Mouse (Mus musculus) skeletal muscle tissue, adult 2 months (tissue): ENCODE data around the gene Nacc1.
"Not testable (repeated sequence)": the region's sequence is repeated elsewhere in the genome, so short reads cannot be mapped to it uniquely, and the experiment has no call there.

Experiments
- DNase-seq: peaks from one replicate; pipeline ENCODE4 v3.0.0-alpha.2; 2012; ENCODE audit warnings: low read depth, low spot score

The Nacc1 gene

GRCm38 (mm10) chr8:84698929-84699401 is 11.3 kb upstream of the Nacc1 start:
- no peak for DNase-seq

DNA sequence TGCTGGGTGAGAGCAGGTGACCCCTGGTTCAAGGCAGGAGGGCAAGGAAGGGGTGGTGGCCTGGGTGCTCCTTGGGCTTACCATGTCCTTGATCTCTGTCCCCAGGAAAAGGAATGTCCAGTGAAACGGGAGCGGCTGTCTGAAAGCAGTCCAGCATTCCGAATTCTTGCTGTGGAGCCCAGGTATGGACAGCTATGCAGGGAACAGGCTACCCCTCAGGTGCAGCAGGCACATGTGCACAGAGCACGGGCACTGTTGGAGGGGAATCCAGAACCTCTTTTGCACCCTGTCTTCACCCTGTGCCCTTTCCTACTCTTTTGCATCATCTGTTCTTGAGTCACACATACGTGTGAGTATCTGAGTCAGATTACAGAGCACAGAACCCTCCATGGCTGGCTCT is 10.6 kb upstream of the Nacc1 start:
- no peak for DNase-seq

DNA sequence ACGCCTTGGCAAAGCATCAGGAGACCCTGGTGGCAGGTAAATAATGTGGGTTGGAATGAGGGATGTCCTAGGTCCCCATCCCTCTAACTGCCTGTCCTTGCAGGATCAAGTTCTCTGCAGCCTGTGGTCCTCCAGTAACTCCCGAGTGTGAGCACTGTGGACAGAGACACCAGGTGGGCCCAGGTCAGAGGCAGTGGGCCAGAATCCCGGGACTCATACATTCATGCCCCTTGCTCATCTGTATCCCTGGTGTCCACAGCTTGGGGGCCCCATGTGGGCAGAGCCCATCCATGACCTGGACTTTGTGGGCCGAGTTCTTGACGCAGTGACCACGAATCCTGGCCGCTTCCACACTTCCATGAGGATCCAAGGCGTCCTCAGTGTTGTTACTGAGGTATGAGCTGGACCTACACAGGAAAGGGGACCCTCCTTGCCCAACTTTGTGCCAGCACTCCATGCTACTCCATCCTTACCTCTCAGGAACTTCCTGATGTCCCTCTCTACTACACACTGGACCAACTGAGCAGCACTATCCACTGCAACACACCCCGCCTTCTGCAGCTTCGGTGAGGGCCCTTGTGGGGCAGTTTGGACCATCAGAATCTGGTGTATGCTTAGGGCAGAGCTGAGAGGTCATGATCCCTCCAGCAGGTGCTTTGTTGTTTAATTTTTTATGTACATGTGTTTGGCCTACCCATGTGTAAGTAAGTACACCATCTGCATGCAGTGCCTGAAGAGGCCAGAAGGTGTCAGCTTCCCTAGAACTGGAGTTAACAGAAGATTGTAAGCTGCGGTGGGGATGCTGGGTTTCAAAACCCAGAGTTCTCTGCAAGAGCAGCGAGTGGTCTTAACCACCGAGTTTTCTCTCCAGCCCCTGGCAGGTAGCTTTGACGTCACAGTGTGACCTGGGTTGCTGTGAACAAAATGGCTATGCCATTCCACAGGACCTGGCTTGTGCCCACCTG is 9.8 kb upstream of the Nacc1 start:
- DNase-seq = no peak

DNA sequence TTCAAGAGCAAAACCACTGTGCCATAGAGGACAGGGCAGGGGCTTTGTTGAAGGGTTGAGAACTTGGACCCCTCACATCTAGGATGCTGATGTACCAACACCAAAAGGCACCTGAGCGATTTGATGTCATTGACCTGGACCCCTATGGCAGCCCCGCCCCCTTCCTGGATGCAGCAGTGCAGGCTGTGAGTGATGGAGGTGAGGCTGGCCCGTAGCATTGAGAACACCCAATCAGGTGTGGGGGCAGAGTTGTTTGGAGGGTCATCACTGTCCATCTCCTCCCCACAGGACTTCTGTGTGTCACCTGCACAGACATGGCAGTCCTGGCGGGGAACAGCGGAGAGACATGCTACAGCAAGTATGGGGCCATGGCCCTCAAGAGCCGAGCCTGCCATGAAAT is 7.5 kb upstream of the Nacc1 start:
- no peak for DNase-seq

DNA sequence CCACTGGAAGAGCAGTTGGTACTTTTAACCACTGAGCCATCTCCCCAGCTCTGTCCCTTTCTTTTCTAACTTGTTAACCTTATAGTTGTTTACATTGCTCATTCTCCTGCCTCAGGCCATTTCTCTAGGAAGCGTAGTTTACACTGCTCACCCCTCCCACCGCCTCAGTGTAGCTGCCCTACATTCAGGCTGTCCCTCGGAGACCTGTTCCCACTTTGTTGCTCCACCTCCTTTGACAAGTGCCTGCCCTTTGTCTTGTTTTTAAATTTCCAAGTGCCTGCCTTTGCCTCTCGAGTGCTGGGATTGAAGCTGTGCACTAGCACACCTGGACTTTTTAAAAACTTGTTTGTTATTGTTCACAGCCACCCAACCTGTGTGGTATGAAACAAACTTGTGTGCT is 5.7 kb upstream of the Nacc1 start:
- DNase-seq = no peak

DNA sequence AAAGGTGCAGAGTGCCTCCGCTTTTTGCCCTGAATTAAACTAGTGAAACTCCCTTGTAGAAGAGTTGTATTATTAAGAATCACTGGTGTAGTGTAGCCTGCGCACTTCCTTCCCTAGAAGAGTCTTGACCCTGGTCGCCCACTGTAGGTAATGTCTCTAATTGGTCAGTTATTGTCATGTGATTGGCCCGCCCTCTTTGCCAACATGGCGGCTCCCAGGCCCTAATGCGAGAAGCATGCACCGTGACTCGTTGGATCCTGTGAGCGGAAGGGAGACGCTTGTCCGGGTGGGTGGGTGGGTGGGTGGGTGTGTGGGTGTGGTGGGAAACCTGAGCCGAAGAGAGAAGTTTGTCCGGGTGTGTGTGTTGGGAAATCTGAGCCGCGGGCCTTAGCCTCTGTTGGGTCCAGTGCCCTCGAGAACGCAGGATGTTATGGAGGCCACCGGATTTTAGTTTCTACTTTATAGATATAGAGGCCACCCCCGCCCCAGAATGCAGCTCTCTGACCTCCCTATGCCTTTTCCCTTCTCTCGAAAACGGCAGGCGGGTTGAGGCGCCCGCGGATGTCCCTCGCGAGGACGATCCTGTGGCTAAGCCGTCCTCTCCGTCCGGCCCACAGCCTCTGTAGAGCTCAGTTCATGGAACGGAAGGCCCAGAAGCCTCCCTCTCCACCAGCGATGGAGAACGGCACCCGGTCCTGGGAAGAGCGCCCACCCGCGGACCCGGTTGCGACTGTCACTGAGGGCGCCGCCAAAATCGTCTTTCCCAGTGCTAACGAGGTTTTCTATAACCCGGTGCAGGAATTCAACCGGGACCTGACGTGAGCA is 1.6 kb upstream of the Nacc1 start:
- DNase-seq = peak; percentile 87

DNA sequence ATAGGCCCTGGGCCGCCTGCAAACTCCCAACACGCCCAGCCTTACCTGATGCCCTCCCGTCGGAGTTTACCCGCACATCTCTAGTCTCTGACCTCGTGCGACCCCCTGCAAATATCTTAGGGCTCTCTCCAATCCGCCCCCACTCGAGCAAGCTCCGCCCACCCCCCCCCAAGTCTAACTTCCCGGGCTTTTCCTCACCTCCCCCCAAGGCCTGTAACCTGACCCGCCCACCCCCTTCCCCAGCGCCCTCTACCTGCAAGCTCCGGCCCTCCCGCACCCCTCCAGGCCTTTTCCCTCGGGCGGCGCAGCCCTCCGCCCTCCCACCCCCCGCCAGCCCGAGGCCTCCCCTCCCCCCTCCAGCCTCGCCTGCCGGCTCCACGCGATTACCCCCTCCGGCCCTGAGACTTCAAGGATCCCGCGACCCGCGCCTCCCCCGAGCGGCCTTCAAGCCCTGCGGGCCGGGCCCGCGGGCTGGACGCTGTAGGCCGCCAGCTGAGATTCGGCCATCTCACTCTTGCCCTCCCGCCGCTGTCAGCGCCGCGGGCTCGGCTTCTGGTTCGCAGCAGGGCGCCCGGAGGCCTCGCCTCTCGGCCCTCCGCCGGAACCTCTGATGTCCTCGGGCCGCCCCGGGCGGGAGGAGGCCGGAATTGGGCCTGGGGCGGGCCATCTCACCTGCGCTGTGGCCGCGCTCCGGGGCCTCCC is 508 bp downstream of the Nacc1 start:
- DNase-seq = no peak

DNA sequence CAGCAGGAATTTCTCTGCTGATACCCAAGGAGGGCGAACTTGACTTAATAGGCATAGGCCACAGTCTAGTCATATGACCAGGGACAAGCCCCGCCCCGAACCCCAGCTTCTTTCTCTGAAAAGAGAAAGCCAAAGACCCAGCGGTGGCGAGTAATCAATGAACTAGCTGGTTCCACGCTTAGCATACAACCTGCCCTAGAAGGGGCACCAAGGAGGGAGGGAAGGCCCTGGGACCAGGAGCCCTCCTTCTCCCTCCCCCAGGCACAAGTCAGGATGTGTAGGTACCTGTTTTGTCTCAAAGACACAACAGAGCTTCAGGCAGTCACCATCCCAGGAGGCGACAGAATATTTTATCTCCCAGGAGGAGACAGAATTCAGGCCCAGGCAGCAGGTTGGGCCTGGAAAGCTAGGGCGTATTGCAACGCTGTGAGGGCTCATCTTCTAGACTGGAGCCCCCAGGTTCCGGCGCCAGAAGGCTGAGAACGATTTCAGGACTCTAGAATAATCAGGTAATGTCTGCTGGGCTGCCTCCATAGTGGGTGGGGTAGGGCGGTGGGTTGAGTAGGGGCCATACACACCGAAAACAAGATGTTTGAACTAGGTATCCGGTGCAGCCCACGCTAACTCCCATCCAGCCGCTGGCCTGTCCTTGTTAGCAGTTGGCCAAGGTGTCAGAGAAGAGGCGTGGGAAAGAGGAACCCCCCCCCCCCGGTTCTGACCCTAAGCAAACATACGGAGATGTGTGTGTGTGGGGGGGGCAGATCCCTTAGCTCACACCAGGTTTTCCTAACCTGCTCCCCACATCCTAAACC is 1.3 kb downstream of the Nacc1 start, which contains the start of gene Trmt1:
Trmt1 (plus strand) TSS at position 117 of the 812 bp plus-strand sequence.
- no peak for DNase-seq

GRCm38 (mm10) chr8:84684537-84684936 is 3.1 kb downstream of the Nacc1 start:
- DNase-seq = no peak

DNA sequence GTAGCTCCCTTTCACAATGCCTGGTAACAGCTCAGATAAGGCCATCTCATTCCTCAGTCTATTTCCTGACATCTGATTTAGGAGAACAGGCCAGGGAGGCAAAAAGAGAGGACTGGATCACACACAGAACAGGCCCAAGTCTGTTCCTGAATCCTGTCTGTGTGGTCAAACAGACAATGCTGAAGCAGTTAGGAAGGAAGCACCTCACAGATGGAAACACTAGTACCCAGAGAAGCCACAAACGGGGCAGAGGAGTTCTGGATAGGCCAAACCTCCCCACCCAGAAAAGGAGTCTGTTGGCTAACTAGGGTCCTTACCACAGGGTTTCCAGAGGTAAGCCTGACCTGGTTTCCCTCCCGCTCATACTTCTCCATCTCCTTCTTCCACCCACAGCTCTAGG is 5.4 kb downstream of the Nacc1 start:
- no peak for DNase-seq

DNA sequence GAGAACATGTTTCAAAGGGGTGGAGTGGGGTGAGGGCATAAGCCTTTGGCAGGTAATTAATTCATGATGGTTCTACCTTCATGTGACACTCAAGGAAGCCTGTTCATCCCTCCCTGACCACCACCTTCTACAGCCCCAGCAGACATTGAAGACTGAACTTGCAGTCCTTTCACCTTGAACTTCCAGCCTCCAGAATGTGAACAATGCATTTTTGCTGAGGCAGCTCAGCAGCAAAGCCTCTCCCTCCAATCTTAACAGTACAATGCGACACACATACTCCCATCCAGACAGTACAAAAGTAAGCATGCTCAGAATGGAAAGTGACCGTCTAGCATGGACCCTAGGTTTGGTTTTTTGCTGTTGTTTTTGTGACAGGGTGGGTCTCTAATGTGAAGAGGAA is 6.2 kb downstream of the Nacc1 start:
- no peak for DNase-seq

DNA sequence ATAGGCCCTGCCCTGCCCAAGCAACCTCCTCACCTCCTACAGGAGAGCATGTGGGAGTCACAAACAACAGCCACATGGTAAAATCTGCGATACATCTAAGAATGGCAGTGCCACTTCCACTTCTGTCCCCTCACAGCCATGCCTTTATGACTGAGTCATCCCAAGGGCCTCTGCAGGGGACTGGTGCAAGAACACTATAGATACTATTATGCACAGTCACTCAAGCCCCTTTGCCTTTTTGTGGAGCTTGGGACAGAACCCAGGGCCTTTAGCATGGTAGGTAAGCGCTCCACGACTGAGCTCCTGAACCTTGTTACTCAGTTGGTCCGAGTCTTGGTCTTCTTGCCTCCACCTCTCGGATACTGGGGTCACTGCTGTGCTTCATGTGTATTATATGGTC is 10.4 kb downstream of the Nacc1 start:
- DNase-seq = no peak

GRCm38 (mm10) chr8:84670295-84671006 is 17.2 kb downstream of the Nacc1 start:
- DNase-seq = not testable (repeated sequence)

DNA sequence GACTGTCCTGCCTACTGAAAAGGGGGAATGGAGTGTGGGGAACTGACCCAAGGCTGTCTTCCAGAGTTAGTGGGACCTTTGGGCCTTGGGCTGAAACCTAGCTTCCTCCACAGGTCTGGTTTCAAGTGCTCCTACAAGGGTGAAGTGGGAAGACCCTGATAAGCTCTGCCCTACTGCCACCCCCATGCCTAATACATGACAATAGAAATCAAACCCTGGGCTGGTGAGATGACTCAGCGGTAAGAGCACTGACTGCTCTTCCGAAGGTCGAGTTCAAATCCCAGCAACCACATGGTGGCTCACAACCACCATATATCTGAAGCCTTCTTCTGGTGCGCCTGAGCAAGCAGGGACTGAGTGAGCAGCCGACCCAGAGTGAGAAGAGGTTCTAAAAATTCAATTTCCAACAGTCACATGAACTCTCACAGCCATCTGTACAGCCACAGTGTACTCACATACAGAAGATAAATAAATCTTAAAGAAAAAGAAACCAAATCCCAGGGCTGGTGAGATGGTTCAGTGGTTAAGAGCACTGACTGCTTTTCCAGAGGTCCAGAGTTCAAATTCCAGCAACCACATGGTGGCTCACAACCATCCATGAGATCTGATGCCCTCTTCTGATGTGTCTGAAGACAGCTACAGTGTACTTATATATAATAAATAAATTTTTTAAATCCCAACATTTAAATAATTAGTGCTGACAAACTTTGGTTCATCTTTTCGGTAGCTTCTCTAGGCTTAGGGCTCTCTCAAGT is 18.8 kb downstream of the Nacc1 start:
- DNase-seq = no peak

DNA sequence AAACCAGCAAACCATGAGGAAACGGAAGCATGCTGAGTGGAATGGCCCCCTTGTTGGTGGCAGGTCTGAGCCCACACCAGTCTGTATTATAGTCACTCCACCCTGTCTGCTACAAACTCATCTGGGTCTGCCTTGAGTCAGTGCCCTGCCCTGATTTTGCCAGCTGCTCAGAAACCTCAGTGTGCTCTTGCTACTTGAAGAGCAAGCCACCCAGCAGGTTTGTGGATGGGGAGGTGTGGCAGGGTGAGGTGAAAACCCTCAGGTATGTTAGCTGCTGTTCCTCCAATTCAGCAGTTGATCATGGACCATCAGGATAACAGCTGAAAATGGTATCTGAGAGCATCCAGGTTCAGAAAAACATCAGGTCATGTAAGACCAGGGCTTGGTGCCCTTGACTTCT is 19.6 kb downstream of the Nacc1 start:
- no peak for DNase-seq

GRCm38 (mm10) chr8:84665385-84665893 is 22.2 kb downstream of the Nacc1 start:
- DNase-seq = no peak

- DNase-seq = peak; percentile 78
Observed at GRCm38 (mm10) chr8:84664566-84665384, 22.9 kb downstream of the Nacc1 start.
